Mouse (Mus musculus) heart, adult 2 months (tissue): Measurements from ENCODE around the gene Acads.

Experiments
- CTCF ChIP-seq: fragments of 200-600 bp; IDR thresholded peaks from 2 replicates; pipeline ENCODE4 v1.8.1; 2022; ENCODE audit warnings: antibody characterized with exemption, mild to moderate bottlenecking, moderate library complexity
- EP300 ChIP-seq: fragments of 200-500 bp; IDR thresholded peaks from 2 replicates; pipeline ENCODE4 v1.6.1; 2011; ENCODE audit warnings: low read depth, low read length, control low read depth; ENCODE audit not compliant: insufficient read depth

DNA sequence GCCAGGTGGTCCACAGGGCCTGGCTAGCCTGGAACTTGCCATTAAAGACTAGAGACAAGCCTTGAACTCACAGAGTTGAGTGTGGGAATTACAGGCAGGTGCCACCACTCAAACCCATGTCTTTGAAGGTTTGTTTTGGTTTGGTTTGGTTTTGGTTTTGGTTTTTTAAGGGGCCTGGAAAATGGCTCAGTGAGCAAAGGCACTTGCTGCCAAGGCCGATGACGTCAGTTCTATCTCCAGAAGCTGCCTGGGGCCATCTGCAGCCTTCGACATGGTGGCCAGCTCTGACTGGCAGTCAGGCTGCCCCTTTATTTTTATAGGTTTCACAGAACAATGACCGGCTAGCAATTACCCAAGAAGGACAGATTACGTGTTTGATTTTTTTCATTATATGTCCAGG is 1.8 kb upstream of the Acads start:
- TF ChIP-seq CTCF (no peak), EP300 (no peak)
